Mouse (Mus musculus) spleen, postnatal 14 days (tissue): ENCODE measurements at regions not wholly inside any gene's neighbourhood (a gene's known extent, or its start where the extent isn't known, plus 50 kb on each side); places are given as distances from the start of the nearest gene placed in this dataset.

Source experiments
- DNase-seq, 2 experiments: peaks; one replicate each; pipeline ENCODE4 v3.0.0; 2021 to 2022; ENCODE audit warnings: low spot score in 2 of 2

GRCm38 (mm10) chr17:49215281-49215680, 212.9 kb upstream of the Mocs1 start:
- DNase-seq = no peak

GRCm38 (mm10) chr17:49219512-49220197, 208.5 kb upstream of the Mocs1 start:
- DNase-seq = no peak

- no peak for DNase-seq
Observed at GRCm38 (mm10) chr17:49223212-49223611, 204.9 kb upstream of the Mocs1 start.

GRCm38 (mm10) chr17:49223651-49224050, 204.5 kb upstream of the Mocs1 start:
- no peak for DNase-seq

- no peak for DNase-seq
Observed at GRCm38 (mm10) chr17:49225255-49226015, 202.7 kb upstream of the Mocs1 start.

- no peak for DNase-seq
Observed at GRCm38 (mm10) chr17:49226016-49226400, 202.2 kb upstream of the Mocs1 start.

GRCm38 (mm10) chr17:49231287-49231686, 196.9 kb upstream of the Mocs1 start:
- no peak for DNase-seq

- no peak for DNase-seq
Observed at GRCm38 (mm10) chr17:49240097-49240496, 188.1 kb upstream of the Mocs1 start.

- DNase-seq = no peak
Observed at GRCm38 (mm10) chr17:49243419-49243818, 184.7 kb upstream of the Mocs1 start.

- no peak for DNase-seq
Observed at GRCm38 (mm10) chr17:49245013-49245412, 183.1 kb upstream of the Mocs1 start.

- no peak for DNase-seq
Observed at GRCm38 (mm10) chr17:49247215-49247614, 180.9 kb upstream of the Mocs1 start.

- no peak for DNase-seq
Observed at GRCm38 (mm10) chr17:49250726-49251537, 177.2 kb upstream of the Mocs1 start.

GRCm38 (mm10) chr17:49252271-49252670, 175.9 kb upstream of the Mocs1 start:
- no peak for DNase-seq

- DNase-seq = no peak
Observed at GRCm38 (mm10) chr17:49258496-49258895, 169.7 kb upstream of the Mocs1 start.

GRCm38 (mm10) chr17:49262394-49262793, 165.8 kb upstream of the Mocs1 start:
- no peak for DNase-seq

GRCm38 (mm10) chr17:49266343-49266742, 161.8 kb upstream of the Mocs1 start:
- no peak for DNase-seq

GRCm38 (mm10) chr17:49269943-49270342, 158.2 kb upstream of the Mocs1 start:
- DNase-seq = no peak

GRCm38 (mm10) chr17:49272661-49273448, 155.3 kb upstream of the Mocs1 start:
- no peak for DNase-seq

GRCm38 (mm10) chr17:49274936-49275335, 153.2 kb upstream of the Mocs1 start:
- no peak for DNase-seq

GRCm38 (mm10) chr17:49275421-49275820, 152.7 kb upstream of the Mocs1 start:
- DNase-seq = no peak

GRCm38 (mm10) chr17:49275916-49276315, 152.2 kb upstream of the Mocs1 start:
- DNase-seq = no peak

- DNase-seq = no peak
Observed at GRCm38 (mm10) chr17:49278541-49278940, 149.6 kb upstream of the Mocs1 start.
